Mouse (Mus musculus) myocyte (in vitro differentiated cells): Measurements from ENCODE around the gene Tiprl. TPM values are rescaled to one million over a fixed set of nuclear protein-coding genes. Genes with fewer than 3 reads are reported as not detected.

ENCODE experiments used
- H3K27me3 ChIP-seq: one replicate; pipeline ENCODE4 v1.6.1; 2011; ENCODE audit not compliant: control insufficient read depth, insufficient read depth, insufficient read length
- H3K36me3 ChIP-seq: one replicate; pipeline ENCODE4 v1.6.1; 2011; ENCODE audit not compliant: control insufficient read depth, insufficient read depth
- H3K4me2 ChIP-seq: one replicate; pipeline ENCODE4 v1.6.1; 2011; ENCODE audit warnings: low read depth, control low read depth
- H3K4me3 ChIP-seq: one replicate; pipeline ENCODE4 v1.5.1; 2011; ENCODE audit warnings: mild to moderate bottlenecking, control low read depth, moderate library complexity
- H3K79me2 ChIP-seq: one replicate; pipeline ENCODE4 v1.6.1; 2011; ENCODE audit not compliant: control insufficient read depth, insufficient read depth
- H3ac ChIP-seq: one replicate; pipeline ENCODE4 v1.6.1; 2011; ENCODE audit not compliant: control insufficient read depth, insufficient read length
- CEBPB ChIP-seq: IDR thresholded peaks from 2 replicates; pipeline ENCODE4 v1.6.1; 2011; ENCODE audit warnings: mild to moderate bottlenecking, moderate library complexity; ENCODE audit not compliant: poor library complexity, insufficient read depth, severe bottlenecking
- E2F4 ChIP-seq: IDR thresholded peaks from one replicate; pipeline ENCODE4 v1.6.1; 2011; ENCODE audit warnings: mild to moderate bottlenecking, control low read depth, moderate library complexity; ENCODE audit not compliant: insufficient read depth
- MAX ChIP-seq: IDR thresholded peaks from one replicate; pipeline ENCODE4 v1.6.1; 2011; ENCODE audit warnings: low read depth, mild to moderate bottlenecking, control low read depth
- MYOD1 ChIP-seq, 3 experiments: IDR thresholded peaks; one replicate each; pipeline ENCODE4 v1.6.1; 2011; ENCODE audit warnings: control low read depth in 2 of 3, low read depth in 2 of 3, mild to moderate bottlenecking in 2 of 3, moderate library complexity in 1 of 3; ENCODE audit not compliant: insufficient read length in 2 of 3, control insufficient read depth in 1 of 3
- MYOG ChIP-seq, 3 experiments: IDR thresholded peaks; one replicate each; pipeline ENCODE4 v1.6.1; 2011; ENCODE audit warnings: control low read depth in 2 of 3, low read depth in 2 of 3, mild to moderate bottlenecking in 2 of 3; ENCODE audit not compliant: insufficient read length in 2 of 3, control insufficient read depth in 1 of 3, insufficient read depth in 1 of 3
- POLR2A ChIP-seq: IDR thresholded peaks from one replicate; pipeline ENCODE4 v1.6.1; 2011; ENCODE audit warnings: low read depth, mild to moderate bottlenecking, control low read depth, moderate library complexity; ENCODE audit not compliant: insufficient read length
- POLR2AphosphoS2 ChIP-seq: IDR thresholded peaks from one replicate; pipeline ENCODE4 v1.6.1; 2011; ENCODE audit warnings: low read depth, control low read depth; ENCODE audit not compliant: insufficient read length
- REST ChIP-seq: IDR thresholded peaks from one replicate; pipeline ENCODE4 v1.6.1; 2011; ENCODE audit warnings: mild to moderate bottlenecking, control low read depth, moderate library complexity; ENCODE audit not compliant: insufficient read depth, insufficient read length
- SRF ChIP-seq: IDR thresholded peaks from one replicate; pipeline ENCODE4 v1.6.1; 2011; ENCODE audit warnings: low read depth; ENCODE audit not compliant: control insufficient read depth, insufficient read length
- TCF12 ChIP-seq: IDR thresholded peaks from one replicate; pipeline ENCODE4 v1.6.1; 2011; ENCODE audit warnings: mild to moderate bottlenecking, control low read depth; ENCODE audit not compliant: poor library complexity, insufficient read depth, severe bottlenecking
- TCF3 ChIP-seq: IDR thresholded peaks from one replicate; pipeline ENCODE4 v1.6.1; 2011; ENCODE audit warnings: low read depth, control low read depth; ENCODE audit not compliant: insufficient read length
- USF1 ChIP-seq: IDR thresholded peaks from one replicate; pipeline ENCODE4 v1.6.1; 2011; ENCODE audit warnings: low read depth, mild to moderate bottlenecking, control low read depth, moderate library complexity
- polyA plus RNA-seq: library from polyadenylated mRNA; unstranded; fragments of >200 nt; fragmentation: generic; extraction: Trizol; gene quantifications from one replicate; pipeline ENCODE4 v1.2.1, GENCODE M21; 2012; ENCODE audit warnings: missing spikeins

Tiprl gene
- polyA plus RNA-seq, 1 experiment, result 35.8 TPM

GRCm38 (mm10) chr1:165233806-165234205, 3.0 kb downstream of the Tiprl start:
- H3K4me2 ChIP-seq, result no peak overlapping the region
- H3K79me2 ChIP-seq, result peaks cover 78% of the 10 kb centered on the region
- no peak overlapping the region for H3ac ChIP-seq
- H3K36me3 ChIP-seq, result no peaks in the 10 kb centered on the region
- H3K27me3 ChIP-seq, result no peaks in the 10 kb centered on the region
- no peak overlapping the region for H3K4me3 ChIP-seq
- no peak for TF ChIP-seq MAX
- no peak for TF ChIP-seq MYOG (IDR thresholded peaks at IDR 0.05; ENCODE audit: control insufficient read depth in 1 of 3, insufficient read depth in 1 of 3, insufficient read length in 2 of 3, low read depth in 2 of 3)
- TF ChIP-seq TCF3, result no peak
- no peak for TF ChIP-seq REST
- TF ChIP-seq E2F4, result no peak
- no peak for TF ChIP-seq POLR2A
- TF ChIP-seq USF1, result no peak
- TF ChIP-seq TCF12, result no peak
- no peak for TF ChIP-seq CEBPB
- TF ChIP-seq SRF, result no peak
- no peak for TF ChIP-seq POLR2AphosphoS2
- TF ChIP-seq MYOD1 (IDR thresholded peaks at IDR 0.05; ENCODE audit: control insufficient read depth in 1 of 3, insufficient read length in 2 of 3, low read depth in 2 of 3), result no peak

GRCm38 (mm10) chr1:165230691-165231090, 6.1 kb downstream of the Tiprl start:
- no peak for TF ChIP-seq CEBPB
- no peak for TF ChIP-seq TCF12
- no peak for TF ChIP-seq REST
- TF ChIP-seq MAX, result no peak
- no peak for TF ChIP-seq TCF3
- TF ChIP-seq MYOD1 (IDR thresholded peaks at IDR 0.05; ENCODE audit: control insufficient read depth in 1 of 3, insufficient read length in 2 of 3, low read depth in 2 of 3), result no peak
- TF ChIP-seq MYOG (IDR thresholded peaks at IDR 0.05; ENCODE audit: control insufficient read depth in 1 of 3, insufficient read depth in 1 of 3, insufficient read length in 2 of 3, low read depth in 2 of 3), result no peak
- TF ChIP-seq POLR2A, result no peak
- no peak for TF ChIP-seq E2F4
- no peak for TF ChIP-seq POLR2AphosphoS2
- Histone ChIP-seq H3K4me2 (no peak overlapping the region), H3K27me3 (no peaks in the 10 kb centered on the region), H3K79me2 (peaks cover 77% of the 10 kb centered on the region), H3K36me3 (peaks cover 7% of the 10 kb centered on the region), H3ac (no peak overlapping the region), H3K4me3 (no peak overlapping the region)

- TF ChIP-seq TCF12, result no peak
- TF ChIP-seq POLR2AphosphoS2, result no peak
- no peak for TF ChIP-seq MAX
- TF ChIP-seq CEBPB, result no peak
- TF ChIP-seq USF1, result no peak
- TF ChIP-seq SRF, result no peak
- TF ChIP-seq REST, result no peak
- no peak for TF ChIP-seq MYOG (IDR thresholded peaks at IDR 0.05; ENCODE audit: control insufficient read depth in 1 of 3, insufficient read depth in 1 of 3, insufficient read length in 2 of 3, low read depth in 2 of 3)
- no peak for TF ChIP-seq MYOD1 (IDR thresholded peaks at IDR 0.05; ENCODE audit: control insufficient read depth in 1 of 3, insufficient read length in 2 of 3, low read depth in 2 of 3)
- no peak for TF ChIP-seq POLR2A
- TF ChIP-seq TCF3, result no peak
- no peak for TF ChIP-seq E2F4
- peaks cover 18% of the 10 kb centered on the region for H3K36me3 ChIP-seq
- H3ac ChIP-seq, result no peak overlapping the region
- H3K27me3 ChIP-seq, result no peaks in the 10 kb centered on the region
- no peak overlapping the region for H3K4me2 ChIP-seq
- H3K79me2 ChIP-seq, result peaks cover 66% of the 10 kb centered on the region
- H3K4me3 ChIP-seq, result no peak overlapping the region
Observed at GRCm38 (mm10) chr1:165229577-165229976, 7.2 kb downstream of the Tiprl start.

- Histone ChIP-seq H3K79me2 (no peaks in the 10 kb centered on the region), H3ac (no peak overlapping the region), H3K27me3 (no peaks in the 10 kb centered on the region), H3K4me2 (no peak overlapping the region), H3K4me3 (no peak overlapping the region), H3K36me3 (peaks cover 68% of the 10 kb centered on the region)
- no peak for TF ChIP-seq USF1
- no peak for TF ChIP-seq TCF12
- no peak for TF ChIP-seq REST
- TF ChIP-seq MAX, result no peak
- TF ChIP-seq E2F4, result no peak
- TF ChIP-seq POLR2AphosphoS2, result no peak
Observed at GRCm38 (mm10) chr1:165217023-165217589, 19.7 kb downstream of the Tiprl start.

- no peak overlapping the region for H3ac ChIP-seq
- H3K79me2 ChIP-seq, result no peaks in the 10 kb centered on the region
- no peak overlapping the region for H3K4me2 ChIP-seq
- no peak overlapping the region for H3K4me3 ChIP-seq
- no peaks in the 10 kb centered on the region for H3K27me3 ChIP-seq
- TF ChIP-seq MYOD1 (IDR thresholded peaks at IDR 0.05; ENCODE audit: control insufficient read depth in 1 of 3, insufficient read length in 2 of 3, low read depth in 2 of 3) (peak in 1 of 3 experiments; percentile 53), MYOG (IDR thresholded peaks at IDR 0.05; ENCODE audit: control insufficient read depth in 1 of 3, insufficient read depth in 1 of 3, insufficient read length in 2 of 3, low read depth in 2 of 3) (no peak), CEBPB (no peak), TCF12 (no peak), POLR2AphosphoS2 (no peak), E2F4 (no peak), MAX (no peak), REST (no peak)
- H3K36me3 ChIP-seq, result peaks cover 58% of the 10 kb centered on the region
Observed at GRCm38 (mm10) chr1:165215831-165216230, 21.0 kb downstream of the Tiprl start.
